Mouse (Mus musculus): ENCODE data around the gene Magoh.

The Magoh gene

DNA sequence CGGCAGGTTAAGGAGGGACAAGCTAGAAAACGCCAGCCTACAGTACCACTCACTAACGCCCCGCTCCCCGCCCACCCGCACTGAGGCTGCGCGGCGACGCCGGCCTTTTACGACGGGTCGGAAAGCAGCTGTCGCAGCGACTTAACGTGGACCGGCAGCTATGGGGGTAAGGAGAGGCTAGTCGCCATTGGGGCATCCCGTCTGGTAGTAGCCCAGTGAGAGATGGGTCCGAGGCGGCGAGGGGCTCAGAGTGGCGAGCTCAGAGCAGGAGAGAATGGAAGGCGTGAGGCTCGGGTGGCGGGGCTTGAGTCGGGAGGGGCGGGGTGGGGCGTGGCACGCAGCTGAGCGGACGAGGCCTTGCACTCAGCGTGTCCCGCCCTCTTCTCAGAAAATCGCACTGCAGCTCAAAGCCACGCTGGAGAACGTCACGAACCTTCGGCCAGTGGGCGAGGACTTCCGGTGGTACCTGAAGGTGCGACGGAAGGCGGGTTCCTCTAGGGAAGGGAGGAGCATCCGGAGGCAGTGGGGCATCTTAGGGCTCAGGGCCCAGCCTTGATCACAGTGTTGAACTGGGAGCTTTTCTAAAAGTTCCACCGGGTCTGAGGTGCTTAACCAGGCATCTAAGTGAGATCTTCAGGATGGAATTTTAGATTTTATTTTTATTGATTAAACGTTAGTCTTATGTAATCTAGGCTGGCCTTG is 10.3 kb downstream of the Magoh start, which contains the start of gene 0610037L13Rik:
Gene 0610037L13Rik (plus strand): TSS at position 83 of the 702 bp plus-strand sequence.
- DNase-seq (ENCODE audit: low spot score in 2 of 2) = peak; percentile 89 to 91

DNA sequence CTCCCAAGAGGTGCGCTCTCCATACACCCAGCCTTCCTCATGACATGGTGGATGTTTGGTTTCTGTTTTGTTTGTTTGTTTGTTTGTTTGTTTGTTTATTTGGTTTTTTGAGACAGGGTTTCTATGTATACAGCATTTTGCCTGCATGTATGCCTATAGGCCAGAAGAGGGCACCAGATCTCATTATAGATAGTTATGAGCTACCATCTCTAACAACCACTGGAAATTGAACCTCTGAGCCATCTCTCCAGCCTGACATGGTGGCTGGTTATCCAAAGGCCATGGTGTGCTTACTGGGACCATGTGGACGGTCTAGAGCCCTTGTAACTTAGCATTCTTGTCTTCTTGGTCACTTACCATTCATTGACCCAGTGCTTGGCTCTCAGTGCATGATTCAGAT is 13.1 kb downstream of the Magoh start:
- no peak for DNase-seq (ENCODE audit: low spot score in 2 of 2)

DNA sequence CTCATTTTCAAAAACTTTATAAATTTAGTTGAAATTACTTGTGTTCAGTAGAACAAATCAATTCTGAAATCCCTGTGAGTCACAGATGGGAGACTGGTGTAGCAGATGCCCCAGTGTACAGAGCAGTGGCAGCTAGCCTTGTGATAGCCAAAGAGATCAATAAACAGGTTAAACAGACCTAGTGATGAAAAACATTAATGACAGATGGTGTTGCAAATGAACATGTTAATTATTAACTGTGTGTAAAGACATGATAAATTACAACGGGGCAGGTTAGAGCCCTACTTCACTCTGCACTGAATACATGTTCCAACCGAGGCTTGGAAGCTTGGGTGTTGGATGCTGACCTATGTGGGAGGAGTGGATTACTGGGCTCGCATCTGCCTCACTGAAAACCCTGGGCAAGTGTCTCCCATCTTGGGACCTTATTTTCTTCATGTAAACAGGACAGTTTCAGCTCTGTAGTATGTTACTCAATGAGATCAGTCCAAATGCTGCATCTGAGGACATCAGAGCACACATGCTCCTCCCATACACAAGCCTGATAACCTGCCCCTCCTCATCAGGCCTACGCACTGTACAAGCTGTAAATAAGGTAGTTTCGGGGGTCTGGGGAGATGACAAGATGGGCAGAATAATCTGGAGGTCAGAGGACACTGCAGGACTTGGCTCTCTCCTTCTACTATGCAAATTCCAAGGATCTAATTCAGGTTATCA is 19.8 kb downstream of the Magoh start:
- DNase-seq (ENCODE audit: low spot score in 2 of 2) = no peak

DNA sequence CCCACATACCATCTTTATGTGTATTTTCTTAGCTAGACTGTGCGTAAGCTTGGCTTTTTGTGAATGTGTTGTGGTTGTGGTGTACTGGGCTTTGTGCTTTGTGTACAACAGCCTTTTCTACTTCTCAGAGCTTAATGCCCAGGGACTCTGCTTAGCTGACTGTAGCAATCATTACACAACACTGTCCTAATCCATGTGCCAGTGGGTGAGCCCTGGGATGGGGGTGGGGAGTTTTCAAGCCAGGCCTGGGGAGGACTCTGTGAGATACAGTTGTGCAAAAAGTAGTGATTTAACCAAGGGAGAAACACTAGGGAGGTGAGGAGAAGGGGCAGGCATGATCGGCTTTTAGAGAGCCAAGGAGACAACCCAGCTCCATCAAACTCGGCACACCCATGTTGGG is 20.7 kb downstream of the Magoh start:
- no peak for DNase-seq (ENCODE audit: low spot score in 2 of 2)

DNA sequence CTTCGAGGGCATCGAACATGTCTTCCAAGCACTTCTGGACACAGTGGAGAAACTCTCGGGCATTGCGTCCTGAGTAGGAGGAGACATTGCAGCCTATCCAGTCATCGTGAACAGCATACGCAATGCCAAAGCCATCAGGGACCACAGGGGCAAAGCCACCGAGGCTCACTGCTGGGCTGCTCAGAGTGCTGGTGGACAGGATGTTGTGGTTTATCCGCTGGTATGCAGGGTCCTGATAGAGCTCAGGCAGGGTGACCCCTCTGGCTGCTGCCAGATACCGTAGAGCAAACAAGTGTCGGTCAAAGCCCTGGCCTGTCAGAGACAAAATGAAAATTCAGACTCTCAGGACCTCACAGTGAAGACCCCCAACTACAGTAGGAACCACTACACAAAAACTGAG is 24.7 kb downstream of the Magoh start:
- no peak for DNase-seq (ENCODE audit: low spot score in 2 of 2)

DNA sequence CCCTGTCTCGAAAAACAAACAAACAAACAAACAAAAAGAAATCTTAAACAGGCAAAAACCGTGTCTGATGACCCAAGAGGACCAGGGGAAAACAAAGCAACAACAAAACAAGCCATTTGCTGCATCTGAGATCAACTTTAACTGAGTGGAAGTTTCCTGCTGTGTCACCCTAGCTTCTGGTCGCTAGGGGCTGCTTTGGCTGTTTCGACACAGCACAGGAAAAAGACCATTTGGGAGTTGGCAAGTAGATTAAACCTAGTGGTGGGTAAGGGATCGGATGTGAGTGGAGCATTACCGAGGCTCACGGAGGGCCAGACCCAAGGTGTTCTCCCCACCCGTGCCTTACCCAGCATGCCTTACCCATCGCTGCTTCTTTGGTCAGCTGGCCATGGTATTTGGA is 27.0 kb downstream of the Magoh start:
- DNase-seq (ENCODE audit: low spot score in 2 of 2) = no peak

DNA sequence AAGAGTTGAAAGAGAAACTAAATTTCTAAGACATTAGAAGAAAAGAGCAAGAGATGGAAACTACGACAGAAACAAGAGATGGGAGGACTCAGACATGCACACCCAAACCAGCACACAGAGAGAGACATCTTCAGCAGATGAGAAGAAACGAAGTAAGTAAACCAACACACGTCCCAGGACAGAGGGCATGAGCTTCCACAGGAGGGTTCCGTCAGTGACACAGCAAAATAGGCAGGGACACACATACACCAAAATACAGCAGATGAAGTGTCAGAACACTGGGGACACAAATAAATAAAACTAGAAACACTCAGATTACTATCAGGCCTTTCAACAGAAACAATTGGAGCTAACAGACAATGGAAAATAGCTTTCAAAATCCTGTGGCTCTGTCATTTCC is 30.5 kb downstream of the Magoh start:
- no peak for DNase-seq (ENCODE audit: low spot score in 2 of 2)

DNA sequence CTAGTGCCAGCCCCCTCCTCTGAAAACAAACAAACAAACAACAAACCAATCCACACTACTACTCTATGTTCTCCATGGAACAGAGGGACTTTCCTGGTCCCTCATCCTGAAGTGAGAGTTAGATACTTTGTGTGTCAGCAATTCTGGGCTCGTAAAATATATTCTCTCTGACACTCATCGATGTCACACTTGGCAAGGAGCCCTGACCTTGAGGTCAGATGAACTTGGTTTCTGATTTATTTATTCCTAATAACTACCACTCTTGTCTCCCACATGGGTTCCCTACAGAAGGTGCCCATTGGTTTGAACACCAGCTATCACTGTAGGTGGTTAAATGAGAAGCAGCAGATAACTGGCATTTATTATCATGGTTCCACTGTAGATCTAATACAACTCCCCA is 40.8 kb downstream of the Magoh start:
- no peak for DNase-seq (ENCODE audit: low spot score in 2 of 2)

DNA sequence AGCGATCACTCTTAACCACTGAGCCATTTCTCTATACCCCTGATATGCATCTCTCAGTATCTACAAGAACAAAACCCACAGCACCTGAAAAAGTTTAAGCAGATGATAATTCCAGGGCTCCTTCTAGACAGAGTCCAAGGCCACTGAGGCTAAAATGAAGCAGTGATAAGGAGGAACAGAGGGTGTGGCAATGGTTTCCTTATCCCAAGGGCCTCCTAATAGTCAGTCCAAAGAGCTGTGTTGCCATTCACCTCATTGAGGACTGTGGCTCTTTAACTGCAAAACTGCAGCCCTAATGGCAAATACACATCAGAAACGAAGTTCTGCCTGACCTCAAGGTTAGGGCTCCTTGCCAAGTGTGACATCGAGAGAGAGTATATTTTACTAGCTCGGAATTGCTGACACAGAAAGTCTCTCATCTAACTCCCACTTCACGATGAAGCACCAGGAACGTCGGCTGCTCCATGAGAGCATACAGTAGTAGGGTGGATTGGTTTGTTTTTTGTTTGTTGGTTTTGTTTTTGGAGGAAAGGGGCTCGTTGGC is 41.7 kb downstream of the Magoh start:
- DNase-seq (ENCODE audit: low spot score in 2 of 2) = no peak

DNA sequence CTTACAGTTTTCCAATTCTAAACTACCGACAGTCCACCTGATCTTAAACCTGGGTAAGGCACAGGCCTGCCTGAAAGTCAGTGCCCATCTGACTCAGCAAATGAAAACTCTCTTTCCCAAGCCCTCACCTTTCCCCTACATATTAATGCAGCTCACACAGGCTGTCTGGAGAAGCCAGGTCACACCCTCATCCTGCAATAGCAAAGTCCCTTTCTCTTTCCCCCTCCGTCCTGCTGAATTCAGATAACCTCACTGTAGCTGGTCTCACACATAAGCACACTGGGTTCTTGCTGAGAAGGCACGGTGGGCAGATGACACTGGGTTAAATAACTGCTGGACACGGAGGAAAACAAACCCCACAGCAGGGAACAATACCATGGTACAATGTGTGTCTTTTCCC is 42.4 kb downstream of the Magoh start:
- DNase-seq (ENCODE audit: low spot score in 2 of 2) = no peak

DNA sequence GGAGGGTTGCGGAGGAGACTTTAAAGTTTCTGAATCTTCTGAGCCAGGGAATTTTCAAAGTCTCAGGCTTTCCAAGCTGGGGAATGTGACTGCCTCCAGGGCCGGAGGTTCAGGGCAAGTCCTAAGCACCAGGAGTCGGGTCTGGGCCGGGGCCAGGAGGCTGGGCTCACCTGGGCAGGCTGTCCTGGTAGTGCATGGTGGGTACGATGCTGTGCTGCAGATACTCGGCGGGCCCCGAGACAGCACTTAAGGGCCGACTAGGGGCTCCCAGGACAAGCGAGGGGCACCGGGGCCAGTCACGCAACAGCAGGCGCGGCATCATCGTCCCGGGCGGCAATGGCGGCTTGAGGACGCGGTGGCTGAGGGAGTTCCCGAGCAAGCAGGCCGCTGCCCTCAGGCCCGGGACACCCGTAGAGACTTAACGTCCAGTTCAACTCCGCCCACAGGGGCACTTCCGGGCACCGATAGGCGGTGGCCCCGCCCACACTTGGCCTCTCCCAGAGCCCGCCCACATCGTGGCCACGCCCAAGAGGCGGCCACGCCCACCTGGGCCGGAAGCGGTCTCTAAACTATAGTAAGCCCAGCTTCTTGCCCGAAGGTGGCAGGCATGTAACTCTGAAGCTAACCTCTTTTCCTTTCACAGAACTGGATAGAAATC is 43.7 kb downstream of the Magoh start, which contains the start of gene Cpt2:
Gene Cpt2 (minus strand): TSS at position 466 of the 658 bp plus-strand sequence.
- peak; percentile 78 to 83 for DNase-seq (ENCODE audit: low spot score in 2 of 2)

DNA sequence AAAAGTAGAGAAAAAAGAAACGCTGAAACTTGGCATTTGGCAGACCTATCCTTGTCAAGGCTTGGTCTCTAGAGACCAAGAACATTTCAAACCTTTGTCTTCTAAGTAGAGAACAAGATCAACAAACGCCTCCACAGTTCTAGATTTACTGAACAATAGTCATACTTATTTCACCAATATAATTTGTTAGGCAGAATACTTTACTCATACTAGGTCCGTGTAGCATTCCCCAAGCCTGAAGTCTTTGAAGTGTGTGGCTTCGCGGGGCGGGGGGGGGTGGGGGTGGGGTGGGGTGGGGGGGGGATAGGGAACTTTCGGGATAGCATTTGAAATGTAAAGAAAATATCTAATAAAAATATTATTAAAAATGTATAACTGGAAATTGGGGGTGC is 44.2 kb downstream of the Magoh start:
- DNase-seq (ENCODE audit: low spot score in 2 of 2) = no peak

DNA sequence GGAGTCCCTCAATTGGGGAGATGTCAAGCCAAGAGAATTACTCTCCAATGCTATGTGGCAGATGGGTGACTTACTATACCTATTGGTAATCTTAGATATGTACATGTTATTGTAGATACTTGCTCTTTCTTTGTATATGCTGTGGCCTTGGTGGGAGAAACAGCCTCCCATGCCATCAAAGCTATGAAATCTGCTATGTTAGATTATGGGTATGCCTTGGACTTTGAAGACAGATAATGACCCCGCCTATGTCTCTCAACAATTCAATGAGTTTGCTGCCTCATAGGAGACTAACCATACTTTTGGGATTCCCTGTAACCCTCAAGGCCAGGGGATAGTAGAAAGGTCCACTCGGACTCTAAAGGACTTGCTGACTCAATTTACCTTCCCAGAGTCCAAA is 48.7 kb downstream of the Magoh start:
- no peak for DNase-seq (ENCODE audit: low spot score in 2 of 2)

DNA sequence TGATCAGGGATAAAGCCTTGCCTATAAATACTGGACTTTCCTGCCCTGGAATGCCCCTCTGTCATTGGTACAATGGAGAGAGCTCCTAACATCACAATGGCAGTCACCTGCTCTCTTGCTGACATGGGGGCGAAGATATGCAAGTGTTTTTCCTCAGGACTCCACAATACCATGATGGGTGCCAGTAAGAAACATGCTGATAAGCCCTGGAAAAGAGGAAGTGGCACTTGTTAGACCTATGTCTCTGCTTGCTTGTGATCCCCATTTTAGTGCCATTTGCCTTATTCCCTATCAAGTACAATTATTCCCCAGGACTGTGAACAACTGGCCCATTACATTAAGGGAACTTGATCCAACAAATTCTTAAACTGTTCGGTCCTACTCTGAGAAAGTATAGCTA is 49.2 kb downstream of the Magoh start:
- no peak for DNase-seq (ENCODE audit: low spot score in 2 of 2)

DNA sequence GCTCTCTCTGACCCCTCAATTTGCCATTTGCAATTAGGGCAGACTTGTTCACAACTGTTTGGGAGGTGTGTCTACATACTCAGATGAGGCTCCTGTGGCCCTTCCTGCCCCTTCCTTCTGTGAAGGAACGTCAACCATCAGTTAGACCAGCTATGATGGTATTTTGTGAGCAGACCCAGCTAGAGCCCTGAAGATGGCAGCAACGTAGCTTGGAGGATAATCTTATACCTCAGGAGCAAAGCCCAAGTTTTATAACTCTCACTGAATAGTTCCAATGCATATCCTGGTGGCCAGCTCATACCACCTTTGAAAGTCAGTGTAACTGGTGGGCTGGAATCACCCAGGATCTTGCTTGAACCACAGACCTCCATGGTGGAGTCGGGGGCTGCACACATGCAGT is 51.9 kb downstream of the Magoh start:
- no peak for DNase-seq (ENCODE audit: low spot score in 2 of 2)

DNA sequence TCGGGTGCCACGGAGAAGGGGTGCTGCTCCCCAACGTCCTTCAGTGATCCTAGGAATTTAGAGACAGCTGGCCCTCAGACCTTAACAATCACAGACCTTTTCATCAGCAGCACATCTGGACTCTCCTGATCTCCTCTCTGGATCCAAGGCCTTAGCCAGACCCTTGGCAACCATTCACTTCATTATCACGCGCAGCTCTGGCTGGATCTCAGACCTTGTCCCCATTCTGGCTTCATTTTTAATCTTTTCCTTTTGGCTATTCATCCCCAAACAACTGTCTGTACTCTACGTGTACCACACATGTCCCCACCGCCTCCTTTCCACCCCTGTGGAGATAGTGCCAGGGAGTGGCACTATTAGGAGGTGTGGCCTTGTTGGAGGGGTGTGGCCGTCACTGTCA is 53.7 kb downstream of the Magoh start:
- no peak for DNase-seq (ENCODE audit: low spot score in 2 of 2)

DNA sequence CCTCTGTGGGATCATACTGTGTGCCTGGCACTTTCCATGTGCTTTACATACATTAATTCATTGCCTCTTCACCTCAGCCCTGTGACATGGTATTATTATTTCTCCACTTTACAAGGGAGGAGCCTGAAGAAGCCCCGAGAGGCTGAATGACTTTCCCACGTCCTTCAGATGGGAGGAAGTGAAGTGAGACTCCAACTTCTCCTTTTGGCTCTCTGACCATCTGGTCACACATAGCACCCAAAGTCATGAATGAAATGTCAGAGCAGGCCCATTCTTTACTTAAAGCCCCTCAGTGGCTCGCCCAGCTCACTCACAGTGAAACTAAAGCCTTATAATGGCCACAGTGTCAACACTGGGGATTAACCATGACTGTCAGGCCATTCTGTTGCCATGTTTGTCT is 55.7 kb downstream of the Magoh start:
- no peak for DNase-seq (ENCODE audit: low spot score in 2 of 2)
